Mouse (Mus musculus): ENCODE measurements around the gene Olfr544. TPM values are rescaled to one million over a fixed set of nuclear protein-coding genes. Genes with fewer than 3 reads are reported as not detected.

Olfr544 gene
- not detected in 2 replicates for polyA plus RNA-seq (2012; rRNA removed; ENCODE audit: low replicate concordance)

DNA sequence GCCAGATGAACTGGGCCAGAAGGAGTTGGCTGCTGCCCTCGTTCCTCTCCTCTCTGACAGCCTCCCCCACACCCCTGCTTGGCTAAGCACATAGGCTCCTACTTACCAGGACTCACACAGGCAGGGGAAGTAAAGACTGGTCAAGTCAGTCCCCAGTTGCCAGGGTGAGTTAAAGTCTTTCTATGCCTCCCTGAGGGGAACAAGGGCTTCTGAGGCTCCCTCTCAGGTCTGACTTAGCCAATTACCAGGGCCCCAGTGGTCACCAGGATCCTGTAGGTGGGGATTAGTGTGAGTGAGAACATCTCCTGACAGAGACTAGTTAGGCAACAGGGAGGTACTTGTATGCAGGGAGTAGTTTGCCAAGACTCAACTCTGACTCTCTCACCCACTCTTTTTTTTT, at the start of gene Olfr544:
TSS of gene Olfr544 (minus strand) at position 153 of the 400 bp plus-strand sequence.

DNA sequence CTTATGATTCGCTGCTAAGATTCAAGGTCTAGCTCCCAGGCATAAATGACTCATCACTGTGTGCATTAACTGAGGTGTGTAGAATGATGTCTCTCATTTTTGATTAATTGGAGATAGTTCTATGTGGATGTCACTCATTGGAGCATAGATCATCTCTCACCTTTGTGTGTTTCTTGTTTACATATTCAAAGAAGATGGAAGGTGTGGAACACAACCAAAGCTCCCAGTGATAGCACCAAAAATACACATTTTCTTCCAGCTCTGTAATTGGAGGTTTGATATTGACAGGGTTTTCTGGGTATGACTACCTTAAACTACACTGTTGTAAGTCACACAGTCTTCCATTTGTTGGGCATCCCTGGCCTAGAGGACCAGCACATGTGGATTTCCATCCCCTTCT, 46.3 kb upstream of the Olfr544 start, which contains the start of gene Olfr547:
TSS of gene Olfr547 (plus strand) at position 301 of the 400 bp plus-strand sequence.

DNA sequence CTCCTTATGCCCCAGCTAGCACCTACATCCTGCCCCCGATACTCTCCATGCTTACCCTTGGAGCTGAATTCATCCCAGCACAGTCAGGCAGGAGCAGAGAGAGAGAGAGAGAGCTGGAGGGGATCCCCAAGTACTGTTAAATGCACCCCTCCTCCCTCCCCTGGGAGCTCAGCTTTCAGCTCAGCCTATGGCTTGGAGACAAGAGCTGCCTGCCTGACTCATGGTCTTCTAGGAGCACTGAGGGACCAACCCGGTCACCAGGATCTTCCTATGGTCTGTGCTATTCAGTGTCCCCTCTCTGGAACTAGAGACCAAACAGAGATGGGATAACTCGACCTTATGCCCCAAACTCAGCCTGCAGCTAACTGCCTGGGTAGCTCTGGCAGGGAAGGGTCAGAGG, 11.4 kb upstream of the Olfr544 start, which contains the start of gene Olfr545:
TSS of gene Olfr545 (minus strand) at position 101 of the 400 bp plus-strand sequence.

DNA sequence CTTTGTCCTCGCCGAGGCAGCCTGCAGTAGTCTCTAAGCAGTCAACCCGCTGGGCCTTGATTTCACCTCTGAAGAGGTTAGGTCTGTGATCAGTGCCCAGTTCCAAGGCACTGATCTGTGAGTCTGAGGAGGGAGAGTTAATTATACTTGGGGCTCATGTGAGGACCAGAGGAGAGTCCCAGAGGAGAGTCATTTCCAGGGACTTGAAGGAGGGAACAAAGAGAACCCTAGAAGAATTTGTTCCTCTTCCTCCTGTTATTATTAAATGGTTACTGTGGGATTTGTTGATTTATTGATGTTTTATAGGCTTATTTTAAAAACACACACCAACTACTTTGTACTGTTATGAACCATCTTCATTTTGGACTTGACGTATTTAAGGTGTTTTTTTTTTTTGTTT, 6.5 kb downstream of the Olfr544 start, which contains the start of gene Olfr543:
TSS of gene Olfr543 (minus strand) at position 101 of the 400 bp plus-strand sequence.

DNA sequence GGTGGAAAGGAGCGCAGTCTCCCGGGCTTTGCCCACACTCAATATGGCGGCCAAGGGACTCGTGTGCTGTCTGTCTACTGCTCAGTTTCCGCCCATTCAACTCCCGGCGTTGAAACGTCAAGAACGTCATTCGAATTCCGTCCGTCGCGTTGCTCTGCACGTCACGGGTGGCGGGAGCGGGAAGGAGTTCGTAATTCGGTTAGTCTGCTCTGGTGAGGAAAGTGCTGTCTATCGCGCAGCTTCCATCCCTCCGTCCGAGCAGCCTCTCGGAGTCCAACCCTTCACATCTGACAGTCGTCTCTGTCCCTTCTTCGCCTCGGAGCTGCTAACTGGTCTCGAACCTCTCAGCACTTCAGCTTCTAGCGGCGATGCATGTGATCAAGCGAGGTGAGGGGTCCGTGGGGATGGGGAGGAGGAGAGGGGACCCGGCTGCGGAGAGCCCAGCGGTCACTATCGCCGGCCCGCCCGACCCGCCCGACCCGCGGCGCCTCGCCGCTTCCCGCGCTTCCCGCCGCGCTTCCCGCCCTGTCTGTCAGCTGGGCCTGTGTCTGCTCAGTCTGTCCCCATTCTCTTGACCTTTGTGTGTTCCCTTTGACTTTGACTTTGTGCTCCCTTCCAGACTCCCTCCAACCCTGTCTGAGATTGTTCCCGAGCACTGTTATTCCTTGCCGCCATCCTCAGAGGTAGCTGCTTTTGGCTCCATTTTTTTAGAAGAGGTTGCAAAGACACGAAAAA, 46.3 kb downstream of the Olfr544 start, which contains the start of gene Rrm1:
TSS of gene Rrm1 (plus strand) at position 39 of the 735 bp plus-strand sequence.

Other genes starting within 250 kb of the Olfr544 start
- 106 and 133 TPM in 2 replicates for gene Rhog, start 232.3 kb downstream of the Olfr544 start, polyA plus RNA-seq (2012; rRNA removed; ENCODE audit: low replicate concordance)
- 97.0 and 125 TPM in 2 replicates for gene Stim1, start 220.5 kb downstream of the Olfr544 start, polyA plus RNA-seq (2012; rRNA removed; ENCODE audit: low replicate concordance)
- 4.9 and 10.0 TPM in 2 replicates for gene Rrm1, start 46.6 kb downstream of the Olfr544 start, polyA plus RNA-seq (2012; rRNA removed; ENCODE audit: low replicate concordance)
- gene Olfr543, start 6.6 kb downstream of the Olfr544 start, polyA plus RNA-seq (2012; rRNA removed; ENCODE audit: low replicate concordance): not detected in 2 replicates
- not detected in 2 replicates for gene Olfr545, start 11.3 kb upstream of the Olfr544 start, polyA plus RNA-seq (2012; rRNA removed; ENCODE audit: low replicate concordance)
- not detected in 2 replicates for gene Olfr547, start 46.4 kb upstream of the Olfr544 start, polyA plus RNA-seq (2012; rRNA removed; ENCODE audit: low replicate concordance)
- not detected in 2 replicates for gene Olfr548-ps1, start 52.6 kb upstream of the Olfr544 start, polyA plus RNA-seq (2012; rRNA removed; ENCODE audit: low replicate concordance)
- gene Olfr549, start 61.6 kb upstream of the Olfr544 start, polyA plus RNA-seq (2012; rRNA removed; ENCODE audit: low replicate concordance): not detected in 2 replicates
- 6.6 and 12.9 TPM in 2 replicates for gene Trim21, start 77.2 kb upstream of the Olfr544 start, polyA plus RNA-seq (2012; rRNA removed; ENCODE audit: low replicate concordance)
- 0.78 and 0.91 TPM in 2 replicates for gene Olfr550, start 83.1 kb upstream of the Olfr544 start, polyA plus RNA-seq (2012; rRNA removed; ENCODE audit: low replicate concordance)
- gene Olfr551, start 103.6 kb upstream of the Olfr544 start, polyA plus RNA-seq (2012; rRNA removed; ENCODE audit: low replicate concordance): not detected in 2 replicates
- not detected in 2 replicates for gene Olfr552, start 109.5 kb upstream of the Olfr544 start, polyA plus RNA-seq (2012; rRNA removed; ENCODE audit: low replicate concordance)
- not detected in 2 replicates for gene Olfr553, start 129.9 kb upstream of the Olfr544 start, polyA plus RNA-seq (2012; rRNA removed; ENCODE audit: low replicate concordance)
- not detected in 2 replicates for gene Olfr554, start 150.1 kb upstream of the Olfr544 start, polyA plus RNA-seq (2012; rRNA removed; ENCODE audit: low replicate concordance)
- gene Olfr555, start 170.5 kb upstream of the Olfr544 start, polyA plus RNA-seq (2012; rRNA removed; ENCODE audit: low replicate concordance): not detected in 2 replicates
- gene Olfr556, start 176.6 kb upstream of the Olfr544 start, polyA plus RNA-seq (2012; rRNA removed; ENCODE audit: low replicate concordance): not detected in 2 replicates
- gene Trim68, start 199.0 kb upstream of the Olfr544 start, polyA plus RNA-seq (2012; rRNA removed; ENCODE audit: low replicate concordance): 23.8 and 50.9 TPM in 2 replicates
- not detected in 2 replicates for gene Olfr557, start 207.6 kb upstream of the Olfr544 start, polyA plus RNA-seq (2012; rRNA removed; ENCODE audit: low replicate concordance)
- 2.3 and 6.1 TPM in 2 replicates for gene Olfr558, start 213.9 kb upstream of the Olfr544 start, polyA plus RNA-seq (2012; rRNA removed; ENCODE audit: low replicate concordance)
- gene Olfr33, start 230.8 kb upstream of the Olfr544 start, polyA plus RNA-seq (2012; rRNA removed; ENCODE audit: low replicate concordance): 0.33 TPM in 1 of 2 replicates, not detected in the other
- gene Olfr559, start 239.2 kb upstream of the Olfr544 start, polyA plus RNA-seq (2012; rRNA removed; ENCODE audit: low replicate concordance): not detected in 2 replicates

Measured in mammary gland, adult 2 months (tissue).